Mouse (Mus musculus) limb, embryonic 12.5 days (tissue): Measurements from ENCODE around the gene Stx1b. TPM values are rescaled to one million over a fixed set of nuclear protein-coding genes. Genes with fewer than 3 reads are reported as not detected.

Source experiments
- ATAC-seq: fragments of 200-750 bp; cut with Nextera tagmentation; 2 replicates; pipeline ENCODE4 v1.8.0; 2017; ENCODE audit warnings: low read depth, moderate TSS enrichment; ENCODE audit not compliant: insufficient number of reproducible peaks, insufficient read depth, low FRiP score, low TSS enrichment
- H3K27ac ChIP-seq: fragments of 300-500 bp; sonication (generic); 2 replicates; pipeline ENCODE4 v1.5.1; 2016; ENCODE audit warnings: mild to moderate bottlenecking, moderate library complexity
- H3K27me3 ChIP-seq: fragments of 300-500 bp; sonication (generic); 2 replicates; pipeline ENCODE4 v1.6.1; 2016; ENCODE audit warnings: mild to moderate bottlenecking, moderate library complexity
- H3K36me3 ChIP-seq: fragments of 300-500 bp; sonication (generic); 2 replicates; pipeline ENCODE4 v1.6.1; 2016; ENCODE audit warnings: mild to moderate bottlenecking, moderate library complexity
- H3K4me1 ChIP-seq: fragments of 300-500 bp; sonication (generic); replicated peaks from 2 replicates; pipeline ENCODE4 v1.6.1; 2016
- H3K4me2 ChIP-seq: fragments of 300-500 bp; sonication (generic); 2 replicates; pipeline ENCODE4 v1.6.1; 2016; ENCODE audit warnings: mild to moderate bottlenecking, moderate library complexity
- H3K4me3 ChIP-seq: fragments of 300-500 bp; sonication (generic); replicated peaks from 2 replicates; pipeline ENCODE4 v1.5.1; 2016; ENCODE audit warnings: mild to moderate bottlenecking
- H3K9ac ChIP-seq: fragments of 300-500 bp; sonication (generic); replicated peaks from 2 replicates; pipeline ENCODE4 v1.6.1; 2016; ENCODE audit warnings: mild to moderate bottlenecking, moderate library complexity
- H3K9me3 ChIP-seq: fragments of 300-500 bp; sonication (generic); 2 replicates; pipeline ENCODE4 v1.6.1; 2016; ENCODE audit warnings: mild to moderate bottlenecking, moderate library complexity
- WGBS: fragments of 180-500 bp; shearing (Covaris S2); methylation state at CpG from one replicate; pipeline ENCODE4 v1.1.7; 2016; 5-methylcytosine and 5-hydroxymethylcytosine counted together
- polyA plus RNA-seq: library from polyadenylated mRNA; unstranded; fragments of >200 nt; fragmentation: Nextera tagmentation; extraction: Ambion mirVana; gene quantifications from 2 replicates; pipeline ENCODE4 v1.2.1, GENCODE M21; 2016

The Stx1b gene
- polyA plus RNA-seq = 8.4 and 9.3 TPM in 2 replicates

DNA sequence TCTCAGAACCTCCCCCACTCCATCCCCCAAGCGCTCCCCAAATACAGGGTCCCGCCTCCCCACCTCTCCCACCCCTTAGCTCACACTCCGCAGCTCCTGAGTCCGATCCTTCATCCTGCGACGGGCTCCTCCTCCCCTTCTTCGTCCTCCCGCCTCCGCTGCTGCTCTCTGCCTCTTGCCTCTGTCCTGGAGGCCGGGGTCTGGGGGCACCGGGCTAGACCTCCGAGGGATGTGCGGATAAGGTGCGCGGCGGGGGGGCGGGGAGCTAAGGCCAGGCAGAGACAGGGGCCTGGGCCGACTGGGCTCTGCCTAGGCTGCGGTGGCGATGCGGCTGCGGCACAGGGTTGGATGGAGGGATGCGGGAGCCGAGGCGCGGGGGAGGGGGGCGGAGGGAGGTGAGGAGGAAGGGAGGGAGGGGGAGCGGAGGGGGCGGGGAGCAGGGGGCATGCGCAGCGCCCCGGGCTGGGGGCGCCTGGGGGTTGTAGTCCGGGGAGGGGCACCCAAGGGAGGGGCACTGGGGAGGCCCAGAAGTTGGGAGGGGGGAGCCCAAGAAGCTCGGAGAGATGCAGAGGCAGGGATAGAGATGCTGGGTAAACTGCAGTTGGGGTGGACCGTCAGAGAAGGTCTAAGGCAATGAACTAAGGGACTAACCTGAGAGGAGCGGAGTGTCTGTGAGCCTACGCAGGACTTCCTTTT is at the start of gene Stx1b, which contains the start of gene Stx4a:
Gene Stx1b, minus strand, starts transcription at position 374 of the 696 bp plus-strand sequence.
Gene Stx4a, plus strand, starts transcription at position 119 of the 696 bp plus-strand sequence.
- peak within 1 kb of the TSS; percentile 82 for H3K27ac ChIP-seq
- peak within 1 kb of the TSS; percentile 87 for H3K9ac ChIP-seq
- H3K4me1 ChIP-seq = peaks cover 31% of the 10 kb centered on the region
- WGBS = 5% methylated on average over 34 of the region's 38 CpGs
- ATAC-seq = peak; percentile 69
- H3K4me2 ChIP-seq = peak within 1 kb of the TSS; percentile 78
- no peaks in the 10 kb centered on the region for H3K36me3 ChIP-seq
- H3K4me3 ChIP-seq = peak within 1 kb of the TSS; percentile 73
- no peaks in the 10 kb centered on the region for H3K9me3 ChIP-seq
- no peaks in the 10 kb centered on the region for H3K27me3 ChIP-seq

DNA sequence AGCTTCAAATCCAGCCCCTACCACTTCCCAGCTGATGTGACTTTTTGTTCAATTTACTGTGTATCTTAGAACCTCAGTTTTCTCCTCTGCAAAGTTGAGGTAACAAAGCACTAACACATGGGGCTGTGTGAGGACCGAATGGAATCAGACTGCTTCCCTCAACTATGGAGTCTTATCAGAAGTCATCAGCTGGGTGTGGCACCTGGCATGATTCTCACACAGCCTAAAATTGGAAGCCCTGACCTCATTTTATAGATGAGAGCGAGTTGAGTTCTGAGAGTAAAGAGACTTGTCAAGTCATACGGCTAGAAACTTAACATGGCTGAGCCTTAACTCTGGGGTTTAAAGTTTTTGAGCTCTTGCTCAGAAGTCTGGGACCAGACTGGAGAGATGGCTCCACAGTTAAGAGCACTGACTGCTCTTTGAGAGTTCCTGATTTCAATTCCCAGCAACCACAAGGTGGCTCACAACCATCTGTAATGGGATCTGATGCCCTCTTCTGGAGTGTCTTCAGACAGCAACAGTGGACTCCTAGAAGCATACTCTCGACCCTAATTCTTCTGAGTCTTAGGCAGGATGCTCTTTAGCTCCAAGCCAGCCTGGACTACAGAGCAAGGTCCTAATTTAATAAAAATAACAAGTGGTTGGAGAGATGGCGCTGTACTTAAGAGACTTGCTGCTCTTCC is 45.9 kb upstream of the Stx1b start:
- Histone ChIP-seq H3K4me2 (no peak overlapping the region), H3K27me3 (no peaks in the 10 kb centered on the region), H3K36me3 (peaks cover 62% of the 10 kb centered on the region), H3K27ac (no peak overlapping the region), H3K9me3 (no peaks in the 10 kb centered on the region), H3K4me3 (no peak overlapping the region), H3K9ac (no peak overlapping the region), H3K4me1 (peaks cover 17% of the 10 kb centered on the region)
- ATAC-seq = no peak
- WGBS = 85% methylated on average over 5 of the region's 5 CpGs

DNA sequence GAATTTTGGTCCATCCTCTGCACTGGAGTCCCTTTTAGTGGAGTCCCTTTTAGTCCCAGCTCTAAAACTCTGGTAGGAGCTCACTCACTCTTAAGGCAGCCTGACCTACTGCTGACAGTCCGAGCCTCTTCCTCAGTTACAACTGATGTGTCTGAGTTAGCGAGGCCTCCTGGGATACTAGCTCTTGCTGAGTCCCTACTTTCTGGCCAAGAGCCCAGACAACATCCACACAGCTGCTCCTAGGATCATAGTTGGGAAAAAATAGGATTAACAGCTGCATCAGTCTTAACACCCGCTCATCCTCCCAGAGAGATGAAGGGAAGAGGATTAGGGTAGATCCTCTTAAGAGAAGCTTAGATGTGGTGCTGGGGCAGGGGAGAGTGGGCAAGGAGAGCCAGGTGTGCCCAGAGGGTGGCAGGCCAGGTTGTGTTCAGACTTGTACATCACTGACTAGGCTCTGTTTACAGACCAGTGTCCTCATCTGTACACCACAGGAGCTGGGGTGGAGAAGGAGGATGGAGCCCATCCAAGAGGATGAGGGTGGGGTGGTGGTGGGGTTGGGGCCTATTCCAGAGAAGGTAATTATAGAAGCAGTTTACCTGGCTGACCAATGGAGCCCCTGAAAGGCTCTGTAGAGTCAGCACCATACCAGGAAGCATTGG is 44.9 kb upstream of the Stx1b start:
- H3K4me1 ChIP-seq = peaks cover 13% of the 10 kb centered on the region
- H3K4me2 ChIP-seq = no peak overlapping the region

DNA sequence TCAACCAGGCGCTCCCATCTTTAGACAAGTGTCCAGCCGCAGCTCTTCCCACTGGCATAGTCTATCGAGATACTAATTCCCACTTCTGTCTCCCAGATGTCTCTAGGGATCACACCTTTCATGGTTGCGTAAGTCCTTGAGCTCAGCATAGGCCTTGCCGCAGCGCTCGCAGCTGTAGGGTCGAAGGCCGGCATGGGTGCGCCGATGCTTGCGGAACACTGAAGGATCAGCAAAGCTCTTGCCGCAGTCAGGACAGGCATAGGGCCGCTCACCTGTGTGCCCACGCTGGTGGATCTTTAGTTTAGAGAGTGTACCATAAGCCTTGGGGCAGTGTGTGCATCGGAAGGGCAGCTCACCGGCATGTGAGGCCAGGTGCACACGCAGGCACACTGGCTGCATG is 43.3 kb upstream of the Stx1b start:
- 96% methylated on average over 18 of the region's 18 CpGs for WGBS
- H3K9ac ChIP-seq = no peak overlapping the region
- no peak overlapping the region for H3K27ac ChIP-seq
- no peak for ATAC-seq
- peaks cover 65% of the 10 kb centered on the region for H3K36me3 ChIP-seq
- no peak overlapping the region for H3K4me3 ChIP-seq
- no peaks in the 10 kb centered on the region for H3K9me3 ChIP-seq
- no peak overlapping the region for H3K4me2 ChIP-seq
- H3K4me1 ChIP-seq = no peaks in the 10 kb centered on the region
- H3K27me3 ChIP-seq = no peaks in the 10 kb centered on the region

More for the DNA sequence above, 44.9 kb upstream of the Stx1b start:
- no peak for ATAC-seq
- WGBS = 87% methylated on average over 3 of the region's 3 CpGs
- Histone ChIP-seq H3K9me3 (no peaks in the 10 kb centered on the region), H3K27ac (no peak overlapping the region), H3K4me3 (no peak overlapping the region), H3K9ac (no peak overlapping the region), H3K36me3 (peaks cover 72% of the 10 kb centered on the region), H3K27me3 (no peaks in the 10 kb centered on the region)

DNA sequence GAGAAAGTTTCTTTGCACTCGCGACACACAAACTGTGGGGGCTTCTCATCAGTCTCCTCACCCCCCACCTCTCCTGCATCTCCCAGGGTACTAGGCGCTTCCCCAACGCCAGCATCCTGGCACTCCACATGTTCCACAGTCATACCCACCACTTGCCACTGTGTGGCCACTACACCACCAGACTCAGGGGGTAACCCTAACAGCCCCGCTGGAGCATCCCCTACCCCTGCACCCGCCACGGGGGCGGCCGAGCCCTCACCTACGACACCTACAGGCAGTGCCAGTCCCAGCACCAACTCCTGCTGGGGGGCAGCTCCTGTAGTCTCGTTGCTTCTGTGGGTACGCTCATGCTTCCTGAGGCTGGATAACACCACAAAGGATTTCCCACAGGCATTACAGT is 42.1 kb upstream of the Stx1b start:
- 90% methylated on average over 12 of the region's 12 CpGs for whole genome bisulfite sequencing
- H3K36me3 ChIP-seq = peaks cover 57% of the 10 kb centered on the region
- no peak overlapping the region for H3K4me3 ChIP-seq

DNA sequence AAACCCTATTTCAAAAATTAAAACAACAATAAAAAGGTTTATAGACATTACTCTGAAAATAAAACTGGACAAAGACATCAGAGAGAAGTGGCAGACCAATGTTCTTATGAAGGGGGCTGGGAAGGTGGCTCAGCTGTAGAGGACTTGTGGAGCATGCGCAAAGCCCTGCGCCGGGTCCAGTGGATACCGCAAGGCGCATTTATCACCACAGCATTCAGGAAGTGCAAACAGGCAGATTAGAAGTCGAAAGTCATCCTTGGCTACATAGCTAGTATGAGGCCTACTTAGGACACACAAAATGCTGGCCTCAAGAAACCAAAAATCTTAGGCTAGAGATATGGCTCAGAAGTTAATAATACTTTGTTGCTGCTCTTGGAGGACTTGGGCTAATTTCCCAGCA is 33.9 kb upstream of the Stx1b start:
- 90% methylated on average over 6 of the region's 6 CpGs for WGBS
- H3K27me3 ChIP-seq = no peaks in the 10 kb centered on the region
- H3K4me2 ChIP-seq = no peak overlapping the region
- no peak for ATAC-seq
- H3K4me3 ChIP-seq = no peak overlapping the region
- H3K9ac ChIP-seq = no peak overlapping the region
- H3K36me3 ChIP-seq = no peaks in the 10 kb centered on the region; the same call in 1 of the 2 replicates
- H3K9me3 ChIP-seq = no peaks in the 10 kb centered on the region
- no peak overlapping the region for H3K27ac ChIP-seq
- H3K4me1 ChIP-seq = no peaks in the 10 kb centered on the region

More for the DNA sequence above, 42.1 kb upstream of the Stx1b start:
- H3K27ac ChIP-seq = no peak overlapping the region
- no peak overlapping the region for H3K4me2 ChIP-seq
- no peaks in the 10 kb centered on the region for H3K4me1 ChIP-seq
- no peak for ATAC-seq
- H3K9me3 ChIP-seq = no peaks in the 10 kb centered on the region
- no peaks in the 10 kb centered on the region for H3K27me3 ChIP-seq
- no peak overlapping the region for H3K9ac ChIP-seq

DNA sequence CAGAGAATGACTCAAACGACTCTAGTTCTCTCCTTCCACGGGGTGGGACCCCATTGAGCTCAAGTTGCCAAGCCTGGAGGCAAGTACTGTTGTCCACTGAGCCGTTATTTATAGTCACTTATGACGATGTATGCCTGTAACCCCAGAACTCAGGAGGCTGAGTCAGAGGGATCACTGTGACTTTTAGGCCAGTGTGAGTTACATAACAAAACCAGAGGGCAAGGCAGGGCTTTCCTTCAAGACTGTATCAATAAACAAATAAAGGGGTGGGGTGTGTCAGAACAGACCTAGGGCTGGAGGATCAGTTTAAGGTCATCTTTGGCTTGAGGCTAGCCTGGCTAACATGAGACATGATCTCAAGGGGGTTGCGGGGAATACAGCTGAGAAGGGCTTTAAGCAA is 26.6 kb upstream of the Stx1b start:
- Histone ChIP-seq H3K4me2 (no peak overlapping the region), H3K27me3 (no peaks in the 10 kb centered on the region), H3K4me3 (no peak overlapping the region), H3K9me3 (no peaks in the 10 kb centered on the region), H3K36me3 (peaks cover 26% of the 10 kb centered on the region), H3K4me1 (no peaks in the 10 kb centered on the region), H3K27ac (no peak overlapping the region), H3K9ac (no peak overlapping the region)
- no peak for ATAC-seq
- 66% methylated on average over 5 of the region's 5 CpGs for WGBS

DNA sequence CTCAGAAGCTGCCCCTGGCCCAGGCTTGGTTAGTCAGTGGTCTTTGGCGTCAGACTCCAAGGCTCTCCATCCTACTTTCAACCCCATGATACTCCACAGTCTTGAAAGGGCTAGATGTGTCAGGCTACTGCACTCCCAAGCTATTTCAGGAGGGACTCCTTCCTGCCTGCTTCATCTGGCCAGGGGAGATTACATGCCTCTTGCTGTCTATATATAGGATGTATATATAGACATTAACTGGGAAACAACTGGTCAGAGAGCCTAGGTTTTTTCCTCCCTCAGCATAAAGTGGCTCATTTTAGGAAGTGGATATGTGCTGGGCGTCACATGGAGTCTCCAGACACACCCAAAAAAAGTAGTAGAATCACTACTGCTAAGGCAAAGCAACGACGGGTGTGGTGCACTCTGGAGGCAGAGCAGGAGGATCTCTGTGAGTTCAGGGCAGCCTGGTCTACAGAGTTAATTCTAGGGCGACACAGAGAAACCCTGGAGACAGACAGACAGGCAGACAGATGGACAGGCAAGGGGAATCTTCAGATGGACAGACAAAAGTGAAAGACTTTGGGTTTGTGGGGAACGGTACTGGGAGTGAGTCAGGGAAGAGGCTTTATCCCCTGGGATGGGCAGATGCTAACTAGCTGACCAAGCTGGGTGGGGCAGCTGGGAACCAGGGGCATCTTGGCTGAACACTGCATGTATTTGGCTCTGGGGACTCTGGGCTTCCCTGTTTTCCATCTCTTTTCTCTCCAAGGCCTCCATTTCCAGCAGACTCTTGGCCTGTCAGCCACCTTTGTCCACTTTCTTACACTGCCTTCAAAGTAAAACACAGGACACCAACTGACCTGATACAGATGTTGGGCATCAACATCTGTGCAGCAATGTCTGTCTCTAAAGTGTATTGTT is 25.9 kb upstream of the Stx1b start:
- no peaks in the 10 kb centered on the region for H3K27me3 ChIP-seq
- ATAC-seq = no peak
- no peaks in the 10 kb centered on the region for H3K9me3 ChIP-seq
- H3K4me2 ChIP-seq = no peak overlapping the region
- WGBS = 76% methylated on average over 6 of the region's 6 CpGs
- no peak overlapping the region for H3K4me3 ChIP-seq
- H3K27ac ChIP-seq = no peak overlapping the region
- no peak overlapping the region for H3K9ac ChIP-seq
- H3K4me1 ChIP-seq = no peaks in the 10 kb centered on the region
- peaks cover 29% of the 10 kb centered on the region for H3K36me3 ChIP-seq

DNA sequence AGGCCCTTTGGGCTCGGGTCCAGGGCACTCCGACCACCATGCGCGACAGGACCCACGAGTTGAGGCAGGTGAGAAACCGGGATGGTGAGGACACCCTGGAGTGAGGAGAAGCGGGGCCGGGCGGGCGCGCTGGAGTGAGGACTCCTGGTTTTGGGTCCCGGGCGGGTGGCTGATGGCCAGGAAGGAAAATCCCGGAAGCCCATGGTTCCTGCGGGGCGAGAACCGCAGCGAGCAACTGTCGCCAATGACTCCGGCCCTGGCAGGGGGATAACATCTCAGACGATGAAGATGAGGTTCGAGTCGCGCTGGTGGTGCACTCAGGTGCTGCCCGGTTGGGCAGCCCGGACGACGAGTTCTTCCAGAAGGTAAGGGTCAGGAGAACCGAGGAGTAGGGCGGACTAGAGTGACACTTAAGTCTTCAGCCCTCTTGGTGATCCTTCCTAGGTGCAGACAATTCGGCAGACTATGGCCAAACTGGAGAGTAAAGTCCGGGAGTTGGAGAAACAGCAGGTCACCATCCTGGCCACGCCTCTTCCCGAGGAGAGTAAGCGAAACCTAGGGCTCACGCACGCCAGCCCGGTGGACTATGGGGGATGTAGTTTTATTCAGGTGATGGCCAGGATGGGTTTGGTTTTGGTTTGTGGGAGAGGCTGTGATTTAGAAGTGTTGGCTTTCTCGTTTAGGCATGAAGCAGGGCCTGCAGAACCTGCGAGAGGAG is 17.8 kb upstream of the Stx1b start:
- H3K36me3 ChIP-seq = peaks cover 33% of the 10 kb centered on the region
- H3K9me3 ChIP-seq = no peaks in the 10 kb centered on the region
- peak overlapping the region; percentile 74 for H3K4me3 ChIP-seq
- H3K4me2 ChIP-seq = peak overlapping the region; percentile 94
- H3K27me3 ChIP-seq = no peaks in the 10 kb centered on the region
- peak; percentile 13 for ATAC-seq
- peak overlapping the region; percentile 87 for H3K27ac ChIP-seq
- peaks cover 8% of the 10 kb centered on the region for H3K4me1 ChIP-seq
- peak overlapping the region; percentile 66 for H3K9ac ChIP-seq
- under 1% methylated on average over 40 of the region's 40 CpGs for WGBS

DNA sequence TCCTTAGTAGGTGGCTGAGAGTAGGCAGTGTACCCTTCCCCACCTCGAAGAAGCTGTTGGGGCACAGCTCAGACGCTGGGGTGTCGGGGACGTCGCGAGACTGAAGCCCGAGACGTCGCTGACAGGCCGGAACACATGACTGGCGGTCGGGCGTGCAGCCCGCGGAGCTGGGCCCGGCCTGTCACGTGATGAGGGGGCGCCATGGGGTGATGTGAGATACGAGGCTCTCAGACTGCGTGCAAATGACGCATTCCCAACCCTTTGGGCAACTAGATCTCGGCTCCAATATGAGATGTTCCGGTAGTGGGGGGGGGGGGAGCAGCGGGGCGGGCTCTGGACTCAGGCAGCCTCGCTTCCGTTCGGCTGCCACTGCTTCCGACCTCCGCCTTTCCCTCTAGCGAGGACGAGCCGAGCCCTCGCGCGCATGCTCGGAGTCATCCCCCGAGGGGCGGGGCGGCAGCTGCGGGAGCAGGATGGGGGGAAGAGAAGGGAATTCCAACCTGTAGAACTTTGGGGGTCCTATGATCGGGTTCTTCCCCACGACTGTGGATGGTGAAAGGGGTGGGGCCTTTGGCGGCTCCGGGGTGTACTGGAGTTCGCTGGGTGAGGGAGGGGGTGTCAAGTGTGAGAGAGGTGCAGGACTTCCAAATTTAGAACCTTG is 17.1 kb upstream of the Stx1b start:
- Histone ChIP-seq H3K27me3 (no peaks in the 10 kb centered on the region), H3K9ac (peak overlapping the region; percentile 66), H3K4me2 (peak overlapping the region; percentile 94), H3K4me3 (peak overlapping the region; percentile 74), H3K9me3 (no peaks in the 10 kb centered on the region), H3K27ac (peak overlapping the region; percentile 87), H3K36me3 (peaks cover 26% of the 10 kb centered on the region), H3K4me1 (peaks cover 8% of the 10 kb centered on the region)
- under 1% methylated on average over 46 of the region's 46 CpGs for WGBS
- peak; percentile 91 for ATAC-seq
